Mouse (Mus musculus): ENCODE data around the gene P2rx7.
A peak's percentile ranks its signal among the peaks of the same experiment; 100 is the strongest.

Gene P2rx7

GRCm38 (mm10) chr5:122731321-122731720 is 87.6 kb downstream of the P2rx7 start:
- DNase-seq (ENCODE audit: low spot score): peak; percentile 60

GRCm38 (mm10) chr5:122731991-122732673 is 88.4 kb downstream of the P2rx7 start:
- no peak for DNase-seq (ENCODE audit: low spot score)

- DNase-seq (ENCODE audit: low spot score): no peak
Observed at GRCm38 (mm10) chr5:122733881-122734280, 90.2 kb downstream of the P2rx7 start.

GRCm38 (mm10) chr5:122735853-122736252 is 92.1 kb downstream of the P2rx7 start:
- DNase-seq (ENCODE audit: low spot score): no peak

GRCm38 (mm10) chr5:122736761-122737160 is 93.0 kb downstream of the P2rx7 start:
- no peak for DNase-seq (ENCODE audit: low spot score)

Measured in urinary bladder, postnatal 25 days (tissue).